Mouse (Mus musculus): ENCODE data around the gene BC017158. TPM values are rescaled to one million over a fixed set of nuclear protein-coding genes. Genes with fewer than 3 reads are reported as not detected.
"Not testable (repeated sequence)": the region's sequence is repeated elsewhere in the genome, so short reads cannot be mapped to it uniquely, and the experiment has no call there.

The BC017158 gene
- 10 to 100 TPM; 10.3 to 10.8 TPM for total RNA-seq (2021)

GRCm38 (mm10) chr7:128297617-128298480 is at the start of gene BC017158:
Gene BC017158 (minus strand): TSS chr7:128298170.
- intact Hi-C loops (cut with DNase I), result loop anchor here (5.0 kb wide), 1 partner anchor 51 kb away; the partner anchor contains the start of gene Tgfb1i1

DNA sequence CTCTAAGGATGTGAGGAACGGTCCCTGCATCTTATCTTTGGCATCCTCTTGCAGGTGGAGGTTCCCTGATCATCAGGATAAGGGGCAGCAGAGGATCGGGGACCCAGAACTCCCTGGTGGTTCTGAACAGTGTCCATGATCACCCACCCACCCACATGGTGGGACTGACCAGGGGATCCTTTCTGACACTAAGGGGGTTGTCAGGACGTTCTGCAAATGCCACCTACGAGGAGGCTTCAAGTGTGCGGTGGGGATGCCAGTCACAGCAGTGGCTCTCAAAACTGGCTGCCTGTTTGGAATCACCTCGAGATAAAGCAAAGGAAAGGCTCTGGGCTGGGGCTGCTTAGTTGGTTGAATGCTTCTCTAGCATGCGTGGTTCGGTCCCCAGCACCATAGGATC is 49.0 kb upstream of the BC017158 start:
- intact Hi-C loops (cut with DNase I), result loop anchor here (10.0 kb wide), 1 partner anchor 242 kb away; no protein-coding TSS in a partner anchor
- DNase-seq, result no peak

More at GRCm38 (mm10) chr7:128297617-128298480, at the start of gene BC017158:
- DNase-seq, result peak; percentile 85 to 88

- intact Hi-C loops (cut with DNase I), result loop anchor here (10.0 kb wide), 1 partner anchor 242 kb away; no protein-coding TSS in a partner anchor
- no peak for DNase-seq
Observed at GRCm38 (mm10) chr7:128346522-128346921, 48.6 kb upstream of the BC017158 start.

- DNase-seq, result no peak
- intact Hi-C loops (cut with DNase I), result loop anchor here (1.0 to 10.0 kb wide), 4 partner anchors 40 to 241 kb away; partner anchors contain the start of gene Armc5
Observed at GRCm38 (mm10) chr7:128345691-128346090, 47.7 kb upstream of the BC017158 start.

DNA sequence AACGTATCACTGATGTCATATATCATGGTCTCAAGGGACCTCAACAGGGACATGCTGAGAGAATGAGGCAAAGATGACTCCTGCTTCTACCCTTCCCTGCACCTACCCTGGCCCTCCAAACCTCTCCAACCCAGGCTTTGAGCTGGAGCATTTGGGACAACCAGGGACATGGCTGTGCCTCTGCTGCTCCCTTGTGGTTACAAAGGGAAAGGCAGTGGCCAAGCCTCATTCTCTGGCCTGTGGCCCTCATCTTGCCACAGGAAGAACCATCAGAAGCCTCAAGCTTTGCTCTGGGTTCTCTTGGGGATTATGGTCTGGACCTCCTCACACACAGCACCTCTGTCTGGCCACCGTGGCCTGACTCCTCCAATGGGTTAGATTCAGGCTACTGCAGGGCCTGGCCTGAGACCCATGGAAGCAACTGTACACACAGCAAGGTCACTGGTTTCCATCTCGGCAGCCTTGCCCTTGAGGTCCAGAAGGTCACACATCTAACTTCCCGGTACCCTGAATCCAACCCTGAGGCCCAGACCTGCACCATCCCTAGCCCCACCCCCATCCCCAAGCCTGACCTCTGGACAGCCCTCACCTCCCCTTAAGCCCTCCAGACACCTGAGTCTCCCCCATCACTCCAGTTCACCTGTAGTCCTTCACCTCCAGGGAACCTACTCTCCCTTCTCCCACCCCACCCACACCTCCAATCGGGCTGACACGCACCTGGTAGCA is 47.1 kb upstream of the BC017158 start:
- intact Hi-C loops (cut with DNase I), result loop anchor here (1.0 to 10.0 kb wide), 4 partner anchors 40 to 240 kb away; partner anchors contain the start of gene Armc5
- DNase-seq, result peak; percentile 88 to 91

- DNase-seq, result no peak
- intact Hi-C loops (cut with DNase I), result loop anchor here (10.0 kb wide), 1 partner anchor 240 kb away; no protein-coding TSS in a partner anchor
Observed at GRCm38 (mm10) chr7:128344488-128344887, 46.5 kb upstream of the BC017158 start.

DNA sequence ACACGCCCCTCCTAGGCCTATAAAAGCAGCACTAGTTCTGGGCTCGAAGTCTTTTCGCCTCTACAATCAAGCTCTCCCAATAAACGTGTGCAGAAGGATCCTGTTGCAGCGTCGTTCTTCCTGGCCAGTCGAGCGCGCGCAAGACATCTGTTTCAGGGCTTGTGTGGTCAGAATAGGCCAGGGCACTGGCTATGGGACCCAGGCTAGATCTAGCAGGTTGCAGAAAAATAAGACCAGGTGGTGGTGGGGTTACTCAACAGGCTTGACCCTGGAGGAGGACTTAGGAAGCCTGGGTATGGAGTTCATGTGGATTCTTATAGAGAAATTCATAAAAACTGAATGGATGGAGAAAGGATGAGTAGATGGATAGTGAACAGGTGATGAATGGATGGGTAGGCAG is 44.7 kb upstream of the BC017158 start:
- intact Hi-C loops (cut with DNase I), result loop anchor here (10.0 kb wide), 1 partner anchor 238 kb away; no protein-coding TSS in a partner anchor
- not testable (repeated sequence) for DNase-seq

- DNase-seq, result not testable (repeated sequence)
- intact Hi-C loops (cut with DNase I), result loop anchor here (10.0 kb wide), 1 partner anchor 236 kb away; no protein-coding TSS in a partner anchor
Observed at GRCm38 (mm10) chr7:128340321-128340720, 42.4 kb upstream of the BC017158 start.

DNA sequence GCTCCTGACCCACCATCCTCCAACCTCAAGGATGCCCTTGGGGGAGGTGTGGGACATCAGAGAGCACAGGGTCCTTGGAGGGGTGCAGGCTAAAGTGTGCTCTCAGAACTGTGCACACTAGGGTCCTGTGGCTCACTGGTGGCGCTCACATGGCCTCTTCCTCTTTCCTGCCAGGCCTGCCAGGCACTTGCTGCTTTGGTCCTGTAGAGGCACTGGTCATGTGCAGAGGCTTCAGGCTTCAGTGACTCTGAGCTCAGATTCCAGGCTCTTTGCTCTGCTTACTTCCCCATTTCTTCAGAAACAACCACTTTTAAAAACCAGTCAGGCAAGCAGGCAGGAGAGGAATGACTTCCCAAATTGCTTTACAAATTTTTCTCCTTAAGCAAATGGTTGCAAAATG is 34.9 kb upstream of the BC017158 start:
- intact Hi-C loops (cut with DNase I), result no loop called here
- DNase-seq, result no peak

GRCm38 (mm10) chr7:128330981-128331380 is 33.0 kb upstream of the BC017158 start:
- no peak for DNase-seq
- intact Hi-C loops (cut with DNase I), result no loop called here

GRCm38 (mm10) chr7:128324977-128325376 is 27.0 kb upstream of the BC017158 start:
- DNase-seq, result no peak
- intact Hi-C loops (cut with DNase I), result no loop called here

DNA sequence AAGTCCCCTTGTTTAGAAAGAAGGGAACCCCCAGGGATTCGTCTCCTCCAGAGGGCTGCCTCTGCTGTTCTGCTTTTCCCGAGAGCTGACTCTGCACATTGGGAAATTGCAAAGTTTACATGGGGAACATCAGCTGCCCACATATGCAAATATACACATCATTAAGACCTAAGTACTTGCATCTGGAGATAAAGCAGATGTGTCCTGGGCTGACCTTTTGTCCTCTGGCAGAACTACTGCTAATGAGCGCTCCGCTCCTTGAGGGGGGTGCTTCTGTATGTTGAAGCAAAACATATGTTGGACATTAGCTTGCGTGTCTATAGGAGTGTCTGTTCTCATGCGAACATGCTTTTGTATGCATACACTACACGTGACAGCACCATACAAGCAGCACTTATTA is 23.3 kb upstream of the BC017158 start:
- intact Hi-C loops (cut with DNase I), result no loop called here
- DNase-seq, result peak in 1 of 2 experiments; percentile 16

GRCm38 (mm10) chr7:128320219-128320816 is 22.3 kb upstream of the BC017158 start:
- DNase-seq, result peak; percentile 23 to 40
- intact Hi-C loops (cut with DNase I), result no loop called here

DNA sequence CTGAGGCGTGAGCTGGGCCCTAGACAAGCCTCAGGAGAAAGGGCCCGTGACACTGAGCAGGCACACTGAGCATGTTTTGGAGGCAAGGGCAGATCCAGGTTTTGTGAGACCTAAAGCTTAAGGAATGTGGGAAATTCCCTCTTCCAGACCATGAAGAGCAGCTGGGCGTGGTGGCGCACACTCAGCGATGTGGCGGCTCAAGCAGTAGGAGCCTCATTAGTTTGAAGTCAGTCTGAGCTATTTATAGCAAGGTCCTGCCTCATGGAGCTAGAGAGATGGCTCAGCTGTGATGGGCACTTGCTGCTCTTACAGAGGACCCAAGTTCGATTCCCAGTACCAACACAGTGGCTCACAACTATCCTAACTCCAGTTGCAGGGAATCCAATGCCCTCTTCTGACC is 21.2 kb upstream of the BC017158 start:
- intact Hi-C loops (cut with DNase I), result no loop called here
- no peak for DNase-seq

GRCm38 (mm10) chr7:128317011-128317410 is 19.0 kb upstream of the BC017158 start:
- intact Hi-C loops (cut with DNase I), result no loop called here
- DNase-seq, result no peak

DNA sequence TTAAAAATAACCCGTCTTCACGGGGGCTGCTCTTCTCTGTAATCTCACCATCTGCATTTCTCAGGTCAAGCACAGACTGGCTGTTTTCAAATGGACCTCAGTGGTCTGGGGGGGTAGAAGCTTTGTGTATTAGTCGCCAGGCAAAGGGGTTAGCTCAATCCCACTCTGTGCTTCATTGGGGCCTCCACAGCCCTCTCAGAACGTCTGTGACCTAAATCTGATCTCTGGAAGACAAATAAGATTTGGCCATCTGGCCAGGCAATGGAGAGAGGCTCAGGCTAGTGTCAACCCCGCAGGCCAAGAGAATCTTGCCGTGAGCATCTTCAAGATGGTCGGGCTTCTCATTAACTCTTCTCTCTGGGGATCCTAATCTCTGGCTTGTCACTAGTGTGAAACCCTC is 16.5 kb upstream of the BC017158 start:
- DNase-seq, result no peak
- intact Hi-C loops (cut with DNase I), result no loop called here

DNA sequence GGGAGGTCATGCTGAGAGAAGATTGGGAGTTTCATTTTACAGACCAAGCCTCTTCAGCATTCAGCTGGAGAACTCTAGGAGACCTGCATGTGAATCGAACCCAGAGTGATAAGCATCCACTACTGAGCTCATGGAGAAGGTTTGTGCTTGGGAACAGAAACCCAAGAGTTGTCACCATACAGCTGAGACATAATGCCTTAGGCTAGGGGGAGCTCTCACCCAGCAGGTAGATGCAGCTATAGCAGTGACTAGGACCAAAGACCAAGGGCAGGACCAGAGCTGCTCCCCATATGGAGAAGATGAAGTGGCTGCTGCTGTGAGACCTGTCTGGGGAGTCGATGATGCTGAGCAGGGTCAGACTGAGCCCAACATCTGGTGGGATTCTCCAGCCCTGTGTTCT is 15.6 kb upstream of the BC017158 start:
- intact Hi-C loops (cut with DNase I), result no loop called here
- DNase-seq, result no peak

- no peak for DNase-seq
- intact Hi-C loops (cut with DNase I), result no loop called here
Observed at GRCm38 (mm10) chr7:128312375-128313059, 14.5 kb upstream of the BC017158 start.

DNA sequence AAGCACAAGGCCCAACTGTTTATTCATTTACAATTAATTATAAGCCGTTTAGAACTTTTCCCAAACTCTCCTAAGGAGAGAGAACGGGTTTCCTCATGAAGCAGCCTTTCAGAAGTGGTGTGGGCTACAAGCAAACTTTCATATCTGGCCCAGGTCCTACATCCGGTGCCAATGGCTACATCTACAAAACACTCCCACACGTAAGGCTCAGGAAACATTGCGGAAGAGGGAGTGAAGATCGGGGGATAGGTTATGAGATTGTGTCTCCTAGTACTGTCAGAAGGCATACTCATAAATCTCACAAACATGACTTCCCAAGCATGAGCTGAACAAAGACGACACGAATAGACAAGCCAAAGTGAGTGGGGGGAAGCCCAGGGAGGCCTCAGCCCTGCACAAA is 13.8 kb upstream of the BC017158 start:
- intact Hi-C loops (cut with DNase I), result no loop called here
- no peak for DNase-seq

DNA sequence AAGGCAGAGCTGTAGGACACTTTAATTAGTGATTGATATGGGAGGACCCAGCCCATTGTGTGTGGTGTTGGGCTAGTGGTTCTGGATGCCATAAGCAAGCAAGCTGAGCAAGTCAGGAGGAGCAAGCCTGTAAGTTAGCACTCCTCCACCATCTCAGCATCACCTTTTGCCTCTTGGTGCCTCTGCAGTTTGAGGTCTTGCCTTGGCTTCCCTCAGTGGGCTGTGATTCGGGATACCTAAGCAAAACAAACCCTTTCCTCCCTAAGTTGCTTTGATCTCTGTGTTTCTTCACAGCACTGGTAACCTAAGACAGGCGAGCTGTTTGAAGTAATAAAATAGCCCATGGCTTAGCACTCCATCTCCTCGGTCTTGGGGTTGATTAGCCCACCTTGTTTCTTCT is 13.3 kb upstream of the BC017158 start:
- intact Hi-C loops (cut with DNase I), result no loop called here
- DNase-seq, result no peak
